Mouse (Mus musculus) bone marrow, adult 2 months (tissue): ENCODE results near the gene Hoxd11.
A peak's percentile ranks its signal among the peaks of the same experiment; 100 is the strongest.

Source experiments
- CTCF ChIP-seq: fragments of 200-500 bp; IDR thresholded peaks from 2 replicates; pipeline ENCODE4 v1.5.1; 2011; ENCODE audit warnings: low read length, control low read depth; ENCODE audit not compliant: control insufficient read depth, insufficient read depth
- POLR2A ChIP-seq: fragments of 200-500 bp; IDR thresholded peaks from 2 replicates; pipeline ENCODE4 v1.6.1; 2011; ENCODE audit warnings: low read depth, mild to moderate bottlenecking, control low read depth, low read length, borderline replicate concordance; ENCODE audit not compliant: control insufficient read depth

- no peak for TF ChIP-seq POLR2A
- TF ChIP-seq CTCF: peak; percentile 40; the same call in 1 of the 2 replicates
Observed at GRCm38 (mm10) chr2:74663291-74663925, 15.9 kb upstream of the Hoxd11 start.
